Mouse (Mus musculus) midbrain, embryonic 12.5 days (tissue): ENCODE measurements around the gene Rgs12. TPM values are rescaled to one million over a fixed set of nuclear protein-coding genes. Genes with fewer than 3 reads are reported as not detected.

ENCODE experiments used
- ATAC-seq: fragments of 200-750 bp; cut with Nextera tagmentation; 2 replicates; pipeline ENCODE4 v1.8.0; 2017; ENCODE audit warnings: low read depth, moderate TSS enrichment, moderate library complexity; ENCODE audit not compliant: low FRiP score
- H3K27ac ChIP-seq: fragments of 300-500 bp; sonication (generic); replicated peaks from 2 replicates; pipeline ENCODE4 v1.5.1; 2016; ENCODE audit warnings: mild to moderate bottlenecking
- H3K27me3 ChIP-seq: fragments of 300-500 bp; sonication (generic); 2 replicates; pipeline ENCODE4 v1.6.1; 2016; ENCODE audit warnings: mild to moderate bottlenecking
- H3K36me3 ChIP-seq: fragments of 300-500 bp; sonication (generic); 2 replicates; pipeline ENCODE4 v1.6.1; 2016
- H3K4me1 ChIP-seq: fragments of 300-500 bp; sonication (generic); 2 replicates; pipeline ENCODE4 v1.6.1; 2016
- H3K4me2 ChIP-seq: fragments of 300-500 bp; sonication (generic); replicated peaks from 2 replicates; pipeline ENCODE4 v1.6.1; 2016; ENCODE audit warnings: mild to moderate bottlenecking, moderate library complexity
- H3K4me3 ChIP-seq: fragments of 300-500 bp; sonication (generic); 2 replicates; pipeline ENCODE4 v1.5.1; 2016; ENCODE audit warnings: mild to moderate bottlenecking
- H3K9ac ChIP-seq: fragments of 300-500 bp; sonication (generic); replicated peaks from 2 replicates; pipeline ENCODE4 v1.6.1; 2016; ENCODE audit warnings: mild to moderate bottlenecking, moderate library complexity
- H3K9me3 ChIP-seq: fragments of 300-500 bp; sonication (generic); 2 replicates; pipeline ENCODE4 v1.6.1; 2016; ENCODE audit warnings: mild to moderate bottlenecking
- WGBS: fragments of 180-500 bp; shearing (Covaris S2); methylation state at CpG from one replicate; pipeline ENCODE4 v1.1.7; 2016; 5-methylcytosine and 5-hydroxymethylcytosine counted together
- polyA plus RNA-seq: library from polyadenylated mRNA; unstranded; fragments of >200 nt; fragmentation: Nextera tagmentation; extraction: Ambion mirVana; gene quantifications from 2 replicates; pipeline ENCODE4 v1.2.1, GENCODE M21; 2016

Rgs12 gene
- polyA plus RNA-seq, 1 experiment from 2014 or later, result 84.6 TPM

- Histone ChIP-seq H3K4me2 (no peak overlapping the region), H3K36me3 (no peaks in the 10 kb centered on the region), H3K9me3 (no peaks in the 10 kb centered on the region), H3K9ac (no peak overlapping the region), H3K27ac (no peak overlapping the region), H3K27me3 (no peaks in the 10 kb centered on the region), H3K4me3 (no peak overlapping the region), H3K4me1 (no peaks in the 10 kb centered on the region)
- WGBS, result 80% methylated on average over 10 of the region's 10 CpGs
- peak; percentile 52 for ATAC-seq
Observed at GRCm38 (mm10) chr5:35042431-35043109, 93.3 kb downstream of the Rgs12 start.

- peak; percentile 71 for ATAC-seq
- no peaks in the 10 kb centered on the region for H3K9me3 ChIP-seq
- H3K9ac ChIP-seq, result no peak overlapping the region
- H3K4me2 ChIP-seq, result no peak overlapping the region
- no peaks in the 10 kb centered on the region for H3K27me3 ChIP-seq
- H3K4me3 ChIP-seq, result no peak overlapping the region
- H3K36me3 ChIP-seq, result no peaks in the 10 kb centered on the region
- 43% methylated on average over 1 of the region's 1 CpGs for WGBS
- no peaks in the 10 kb centered on the region for H3K4me1 ChIP-seq
- no peak overlapping the region for H3K27ac ChIP-seq
Observed at GRCm38 (mm10) chr5:35043110-35043451, 93.8 kb downstream of the Rgs12 start.

DNA sequence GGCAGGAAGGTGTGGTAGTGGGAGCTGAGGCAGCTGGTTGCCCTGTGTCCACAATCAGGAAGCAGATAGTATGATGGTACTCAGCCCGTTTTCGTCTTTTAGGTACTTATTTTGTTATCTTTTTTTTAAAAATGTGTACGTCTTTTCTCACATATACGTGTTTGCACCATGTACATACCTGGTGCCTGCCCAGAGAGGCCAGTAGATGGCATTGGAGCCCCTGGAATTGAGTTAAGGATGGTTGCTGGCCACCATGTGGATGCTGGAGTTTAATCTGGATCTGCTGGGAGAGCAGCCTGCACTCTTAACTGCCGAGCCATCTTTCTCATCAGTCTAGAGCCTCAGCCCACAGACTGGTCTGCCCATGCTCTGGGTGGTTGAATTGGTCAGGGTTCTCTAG, 101.3 kb downstream of the Rgs12 start:
- WGBS, result 76% methylated on average over 5 of the region's 5 CpGs
- Histone ChIP-seq H3K4me1 (no peaks in the 10 kb centered on the region), H3K9me3 (no peaks in the 10 kb centered on the region), H3K27ac (no peak overlapping the region), H3K4me3 (no peak overlapping the region), H3K27me3 (peaks cover 7% of the 10 kb centered on the region), H3K36me3 (no peaks in the 10 kb centered on the region), H3K9ac (no peak overlapping the region), H3K4me2 (no peak overlapping the region)
- ATAC-seq, result no peak

DNA sequence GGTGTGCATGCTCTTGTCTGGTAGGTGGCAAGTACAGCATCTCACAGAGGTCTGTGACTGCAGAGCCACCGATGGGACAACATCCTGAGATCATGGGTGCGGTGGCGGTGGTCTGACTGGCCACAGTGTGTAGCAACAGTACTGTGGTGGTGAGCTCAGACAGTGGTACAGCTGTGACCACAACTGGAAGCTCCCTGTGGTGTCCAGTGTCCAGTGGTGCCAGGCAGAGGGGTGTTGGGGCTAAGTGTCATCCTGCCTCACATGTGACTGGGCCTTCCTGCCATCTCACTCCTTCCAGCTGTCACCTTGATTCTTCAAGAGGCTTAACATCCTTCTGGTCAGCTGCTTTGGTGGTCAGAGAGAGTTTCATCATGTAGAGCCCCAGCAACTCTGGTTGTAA, 105.4 kb downstream of the Rgs12 start:
- Histone ChIP-seq H3K27me3 (peaks cover 48% of the 10 kb centered on the region), H3K36me3 (no peaks in the 10 kb centered on the region), H3K4me2 (no peak overlapping the region), H3K4me3 (no peak overlapping the region), H3K9ac (no peak overlapping the region), H3K4me1 (peaks cover 16% of the 10 kb centered on the region), H3K27ac (no peak overlapping the region), H3K9me3 (no peaks in the 10 kb centered on the region)
- no peak for ATAC-seq
- WGBS, result 89% methylated on average over 3 of the region's 3 CpGs

DNA sequence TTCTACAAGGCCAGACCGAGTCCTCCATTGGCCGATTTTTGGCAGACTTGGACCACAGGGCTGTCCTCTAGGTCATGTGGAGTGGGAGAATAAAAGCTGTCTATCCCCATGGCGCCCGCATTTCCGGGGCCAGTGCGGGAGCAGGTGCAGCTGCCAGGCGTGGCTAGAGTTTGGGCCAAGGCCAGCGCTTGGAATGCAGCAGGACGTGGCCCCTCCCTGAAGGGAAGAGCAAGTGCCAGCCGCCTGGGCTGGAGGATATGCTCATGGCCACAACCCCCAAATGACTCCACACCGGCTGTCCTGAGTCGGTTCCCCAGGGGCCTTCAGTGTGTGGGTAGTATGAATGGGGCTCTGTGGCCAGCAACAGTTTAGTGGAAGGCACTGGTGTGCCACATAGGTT, 105.8 kb downstream of the Rgs12 start:
- H3K27me3 ChIP-seq, result peaks cover 49% of the 10 kb centered on the region
- 80% methylated on average over 12 of the region's 12 CpGs for WGBS
- no peak for ATAC-seq

DNA sequence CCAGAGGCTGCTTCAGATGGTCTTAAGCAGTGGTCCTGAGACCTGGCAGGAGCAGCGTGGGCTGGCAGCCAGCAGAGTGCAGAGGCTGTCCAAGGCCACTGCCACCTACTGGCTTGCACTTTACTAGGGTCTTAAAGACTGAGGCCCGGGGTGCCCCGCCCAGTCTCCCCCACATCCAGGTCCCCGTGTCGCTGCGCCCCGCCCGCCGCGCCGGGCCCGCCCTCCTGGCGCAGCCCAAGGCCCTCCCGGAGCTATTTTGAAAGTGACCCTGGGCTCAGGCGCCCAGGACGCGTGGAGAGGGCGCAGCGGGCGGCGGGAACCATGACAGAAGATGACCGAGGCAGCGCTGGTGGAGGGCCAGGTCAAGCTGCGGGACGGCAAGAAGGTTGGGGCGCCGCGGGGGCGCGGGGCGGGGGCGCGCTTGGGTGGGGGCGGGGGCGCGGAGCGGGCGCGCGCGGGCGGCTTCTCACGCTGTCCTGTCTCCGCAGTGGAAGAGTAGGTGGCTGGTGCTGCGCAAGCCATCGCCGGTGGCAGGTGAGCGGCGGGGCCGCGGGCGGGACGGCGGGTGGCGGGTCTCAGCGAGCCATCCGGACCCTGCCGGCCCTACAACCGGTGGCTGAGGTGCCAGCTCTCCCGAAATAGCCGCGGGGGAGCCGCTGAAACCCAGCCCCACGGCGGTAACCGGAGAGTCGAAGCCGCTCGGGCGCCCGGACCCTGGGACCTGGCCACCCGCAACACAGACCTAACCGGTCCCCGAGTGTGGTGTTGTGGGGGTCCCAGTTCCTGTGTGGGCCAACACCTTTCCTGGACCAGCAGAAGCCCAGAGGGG, 107.6 kb downstream of the Rgs12 start, which contains the start of gene Dok7:
Dok7 (plus strand) TSS at position 163 of the 829 bp plus-strand sequence.
- Histone ChIP-seq H3K9me3 (no peaks in the 10 kb centered on the region), H3K27ac (no peak within 1 kb of the TSS), H3K4me2 (peak within 1 kb of the TSS; percentile 92), H3K9ac (peak within 1 kb of the TSS; percentile 62), H3K4me1 (peaks cover 16% of the 10 kb centered on the region), H3K27me3 (peaks cover 49% of the 10 kb centered on the region), H3K36me3 (no peaks in the 10 kb centered on the region), H3K4me3 (peak within 1 kb of the TSS; percentile 45)
- 2% methylated on average over 57 of the region's 74 CpGs for WGBS
- peak; percentile 66 for ATAC-seq

More for the DNA sequence above, 105.8 kb downstream of the Rgs12 start:
- Histone ChIP-seq H3K36me3 (no peaks in the 10 kb centered on the region), H3K9me3 (no peaks in the 10 kb centered on the region), H3K27ac (no peak overlapping the region), H3K4me1 (peaks cover 16% of the 10 kb centered on the region), H3K4me2 (no peak overlapping the region), H3K4me3 (no peak overlapping the region), H3K9ac (no peak overlapping the region)

DNA sequence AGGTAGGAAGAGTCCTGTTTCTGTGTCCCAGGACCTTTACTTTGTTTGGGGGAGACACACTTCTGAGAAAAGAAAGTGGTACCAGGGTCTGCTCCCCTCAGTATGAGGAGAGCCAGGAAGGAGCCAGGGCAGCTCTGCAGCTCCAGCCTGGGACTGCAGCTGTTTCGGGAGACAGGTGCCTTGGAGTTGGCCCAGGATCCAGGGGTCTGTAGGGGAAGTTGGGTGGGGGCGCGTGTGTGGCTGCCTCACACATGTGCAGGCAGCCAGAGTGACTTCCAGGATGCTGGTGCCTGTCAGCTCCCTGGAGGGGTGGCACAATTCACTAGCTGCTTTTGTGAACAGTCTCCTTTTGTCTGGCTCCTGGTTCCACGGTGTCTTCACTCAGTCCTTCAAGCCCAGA, 108.3 kb downstream of the Rgs12 start:
- ATAC-seq, result no peak
- WGBS, result 28% methylated on average over 4 of the region's 4 CpGs
- H3K9ac ChIP-seq, result peak overlapping the region; percentile 62; the same call in 1 of the 2 replicates
- peak overlapping the region; percentile 45 for H3K4me3 ChIP-seq
- H3K36me3 ChIP-seq, result no peaks in the 10 kb centered on the region
- peaks cover 16% of the 10 kb centered on the region for H3K4me1 ChIP-seq
- no peak overlapping the region for H3K27ac ChIP-seq
- no peaks in the 10 kb centered on the region for H3K9me3 ChIP-seq
- peak overlapping the region; percentile 92 for H3K4me2 ChIP-seq
- peaks cover 49% of the 10 kb centered on the region for H3K27me3 ChIP-seq

- no peak overlapping the region for H3K9ac ChIP-seq
- H3K4me3 ChIP-seq, result no peak overlapping the region
- peaks cover 49% of the 10 kb centered on the region for H3K27me3 ChIP-seq
- no peaks in the 10 kb centered on the region for H3K9me3 ChIP-seq
- H3K4me2 ChIP-seq, result peak overlapping the region; percentile 92; the same call in 1 of the 2 replicates
- H3K36me3 ChIP-seq, result no peaks in the 10 kb centered on the region
- peaks cover 16% of the 10 kb centered on the region for H3K4me1 ChIP-seq
- 81% methylated on average over 1 of the region's 1 CpGs for WGBS
- H3K27ac ChIP-seq, result no peak overlapping the region
- ATAC-seq, result no peak
Observed at GRCm38 (mm10) chr5:35058216-35058615, 109.0 kb downstream of the Rgs12 start.

GRCm38 (mm10) chr5:35060098-35060497, 110.9 kb downstream of the Rgs12 start:
- no peak for ATAC-seq
- Histone ChIP-seq H3K36me3 (no peaks in the 10 kb centered on the region), H3K27ac (no peak overlapping the region), H3K9me3 (no peaks in the 10 kb centered on the region), H3K4me3 (no peak overlapping the region), H3K4me2 (no peak overlapping the region), H3K27me3 (peaks cover 45% of the 10 kb centered on the region), H3K4me1 (peaks cover 16% of the 10 kb centered on the region), H3K9ac (no peak overlapping the region)
- WGBS, result 94% methylated on average over 3 of the region's 3 CpGs

DNA sequence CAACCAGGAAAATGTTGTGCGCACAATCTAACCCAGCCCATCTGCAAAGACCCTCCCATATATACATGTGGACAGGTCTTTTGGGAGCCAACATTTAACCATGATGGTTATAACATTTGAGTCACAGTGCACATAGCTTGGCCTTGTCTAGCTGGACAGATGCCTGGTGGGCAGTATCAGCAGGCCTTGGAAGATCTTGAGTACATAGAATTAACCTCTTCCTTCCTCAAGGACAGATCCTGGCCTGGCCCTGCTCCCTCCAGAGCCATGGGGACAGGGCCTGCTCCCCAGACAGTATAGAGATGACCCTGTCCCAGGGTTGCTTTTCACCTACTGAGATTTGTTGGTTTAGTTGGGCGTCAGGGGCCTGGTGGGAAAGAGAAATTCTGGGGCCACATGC, 120.6 kb downstream of the Rgs12 start:
- H3K4me2 ChIP-seq, result no peak overlapping the region
- no peaks in the 10 kb centered on the region for H3K27me3 ChIP-seq
- peaks cover 6% of the 10 kb centered on the region; the same call in 1 of the 2 replicates for H3K4me1 ChIP-seq
- no peaks in the 10 kb centered on the region for H3K36me3 ChIP-seq
- ATAC-seq, result no peak
- no peak overlapping the region for H3K4me3 ChIP-seq
- no peak overlapping the region for H3K9ac ChIP-seq
- no peak overlapping the region for H3K27ac ChIP-seq
- no peaks in the 10 kb centered on the region for H3K9me3 ChIP-seq
- WGBS, result 87% methylated on average over 2 of the region's 2 CpGs

DNA sequence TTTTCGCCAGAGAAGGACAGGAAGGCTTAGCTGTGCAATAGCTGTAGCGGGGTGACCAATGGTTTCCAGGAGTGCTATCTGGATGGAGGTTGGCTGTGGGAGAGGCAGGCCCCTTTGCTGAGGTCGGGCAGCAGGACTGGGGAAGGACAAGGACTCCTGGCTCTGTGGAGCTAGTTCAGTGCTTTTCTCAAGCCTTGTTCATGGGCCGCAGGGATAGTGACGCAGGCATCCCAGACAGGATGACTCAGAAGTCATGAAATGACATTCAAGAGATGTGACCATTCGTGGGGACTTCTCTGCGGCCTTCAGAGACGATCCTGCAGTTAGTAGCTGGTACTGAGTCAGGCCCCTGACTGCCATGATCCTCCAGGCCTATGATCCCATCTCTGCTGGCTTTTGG, 121.1 kb downstream of the Rgs12 start:
- Histone ChIP-seq H3K4me1 (peaks cover 6% of the 10 kb centered on the region; the same call in 1 of the 2 replicates), H3K27me3 (no peaks in the 10 kb centered on the region), H3K4me2 (no peak overlapping the region), H3K9ac (no peak overlapping the region), H3K36me3 (no peaks in the 10 kb centered on the region), H3K9me3 (no peaks in the 10 kb centered on the region), H3K27ac (no peak overlapping the region), H3K4me3 (no peak overlapping the region)
- no peak for ATAC-seq
- 87% methylated on average over 8 of the region's 8 CpGs for WGBS

DNA sequence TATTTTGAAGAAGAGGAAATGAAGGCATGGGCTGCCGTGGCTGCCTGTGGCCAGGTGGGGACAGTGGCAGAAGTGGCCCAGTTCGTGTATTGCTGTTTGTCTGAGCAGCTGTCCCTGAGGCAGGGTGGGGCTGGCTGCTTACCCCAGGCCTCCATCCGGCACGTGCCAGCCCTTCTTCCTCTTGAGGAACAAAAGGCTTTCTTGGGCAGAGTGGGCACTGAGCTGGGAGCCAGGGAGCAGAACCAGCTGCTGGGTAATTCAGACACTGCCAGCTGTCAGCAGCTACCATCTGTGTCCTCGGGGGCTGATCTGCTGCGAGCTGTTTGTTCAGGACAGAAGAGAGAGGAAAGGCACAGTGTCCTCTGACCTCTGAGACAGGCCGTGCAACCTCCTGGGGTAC, 121.7 kb downstream of the Rgs12 start:
- Histone ChIP-seq H3K9me3 (no peaks in the 10 kb centered on the region), H3K4me3 (no peak overlapping the region), H3K36me3 (no peaks in the 10 kb centered on the region), H3K4me2 (no peak overlapping the region), H3K9ac (no peak overlapping the region), H3K27ac (no peak overlapping the region), H3K4me1 (peaks cover 6% of the 10 kb centered on the region; the same call in 1 of the 2 replicates), H3K27me3 (no peaks in the 10 kb centered on the region)
- 64% methylated on average over 7 of the region's 7 CpGs for WGBS
- ATAC-seq, result no peak
